Mouse (Mus musculus) heart, embryonic 10.5 days (tissue): ENCODE data around the gene Ugt8a. TPM values are rescaled to one million over a fixed set of nuclear protein-coding genes. Genes with fewer than 3 reads are reported as not detected.

Experiments
- DNase-seq: peaks from one replicate; pipeline ENCODE4 v3.0.0-alpha.2; 2017; ENCODE audit warnings: low spot score
- H3K27ac ChIP-seq: fragments of 300-500 bp; sonication (generic); 2 replicates; pipeline ENCODE4 v1.5.1; 2016; ENCODE audit warnings: mild to moderate bottlenecking
- H3K27me3 ChIP-seq: fragments of 300-500 bp; sonication (generic); 2 replicates; pipeline ENCODE4 v1.6.1; 2016; ENCODE audit warnings: mild to moderate bottlenecking; ENCODE audit not compliant: poor library complexity, insufficient read depth, severe bottlenecking
- H3K36me3 ChIP-seq: fragments of 300-500 bp; sonication (generic); 2 replicates; pipeline ENCODE4 v1.6.1; 2016; ENCODE audit warnings: mild to moderate bottlenecking, moderate library complexity
- H3K4me1 ChIP-seq: fragments of 300-500 bp; sonication (generic); 2 replicates; pipeline ENCODE4 v1.6.1; 2016; ENCODE audit warnings: mild to moderate bottlenecking
- H3K4me3 ChIP-seq: fragments of 300-500 bp; sonication (generic); 2 replicates; pipeline ENCODE4 v1.5.1; 2016; ENCODE audit warnings: mild to moderate bottlenecking, moderate library complexity
- H3K9me3 ChIP-seq: fragments of 300-500 bp; sonication (generic); 2 replicates; pipeline ENCODE4 v1.6.1; 2016; ENCODE audit warnings: mild to moderate bottlenecking, moderate library complexity
- WGBS: fragments of 180-500 bp; shearing (Covaris S2); methylation state at CpG from one replicate; pipeline ENCODE4 v1.1.7; 2016; 5-methylcytosine and 5-hydroxymethylcytosine counted together
- polyA plus RNA-seq: library from polyadenylated mRNA; unstranded; fragments of >200 nt; fragmentation: Nextera tagmentation; extraction: Ambion mirVana; gene quantifications from 2 replicates; pipeline ENCODE4 v1.2.1, GENCODE M21; 2016

Gene Ugt8a
- polyA plus RNA-seq: 0.15 and 0.21 TPM in 2 replicates

DNA sequence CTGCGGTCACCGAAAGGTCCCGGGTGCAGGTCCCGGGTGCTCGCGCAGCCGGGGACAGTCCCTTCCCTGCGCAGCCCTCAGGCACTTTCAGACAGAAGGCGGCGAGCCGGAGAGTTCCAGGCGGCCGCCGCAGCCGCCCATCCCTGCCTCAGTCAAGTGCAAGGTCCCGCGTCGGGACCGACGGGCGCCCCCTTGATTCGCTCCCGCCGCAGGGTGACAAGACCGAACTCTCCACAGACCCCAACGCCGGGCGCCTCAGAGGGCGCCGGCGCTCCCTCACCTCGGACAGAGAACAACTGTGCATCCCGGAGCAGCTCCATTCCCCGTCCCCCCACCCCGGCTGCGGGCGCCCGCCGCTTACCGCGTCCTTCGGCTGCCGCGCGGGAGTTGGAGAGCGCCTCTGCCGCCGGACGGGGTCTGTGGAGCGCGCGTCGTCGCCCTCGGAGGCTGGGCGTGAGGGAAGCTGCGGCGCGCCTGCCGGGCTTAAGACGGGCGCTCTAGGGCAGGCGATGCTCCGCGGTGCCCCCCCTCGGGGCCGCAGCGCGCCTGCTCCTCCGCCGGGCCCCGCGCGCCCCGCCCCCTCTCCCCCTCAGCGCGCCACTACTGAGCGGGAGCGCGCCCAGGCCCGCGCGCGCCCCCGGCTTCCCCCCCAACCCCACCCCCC is at the start of gene Ugt8a:
Ugt8a (minus strand) TSS at position 528 of the 664 bp plus-strand sequence.
- Histone ChIP-seq H3K36me3 (no peaks in the 10 kb centered on the region), H3K27me3 (peaks cover 44% of the 10 kb centered on the region), H3K9me3 (no peaks in the 10 kb centered on the region), H3K4me3 (peak within 1 kb of the TSS; percentile 71), H3K4me1 (peaks cover 12% of the 10 kb centered on the region), H3K27ac (no peak within 1 kb of the TSS)
- DNase-seq: peak; percentile 75
- 1% methylated on average over 54 of the region's 85 CpGs for WGBS

DNA sequence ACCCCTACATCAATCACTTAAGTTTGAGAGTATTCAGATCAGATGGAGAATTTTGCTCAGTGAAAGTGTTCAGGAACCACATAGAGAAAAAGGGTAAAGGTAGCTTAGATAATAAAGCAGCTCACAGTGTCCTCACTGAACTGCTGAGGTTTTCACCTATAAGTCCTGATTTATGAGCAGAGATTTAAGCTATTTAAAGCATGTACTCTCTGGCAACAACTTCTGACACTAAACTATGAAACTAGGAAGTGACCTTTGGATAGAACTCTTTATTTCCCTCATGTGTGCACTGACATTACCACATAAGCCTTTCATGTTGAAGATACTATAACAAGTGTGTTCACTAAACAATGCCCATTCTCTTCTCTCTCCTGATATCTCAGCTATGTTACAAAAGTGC is 48.2 kb upstream of the Ugt8a start:
- no peak overlapping the region for H3K4me3 ChIP-seq
- no peaks in the 10 kb centered on the region for H3K4me1 ChIP-seq
- no peak for DNase-seq
- no peaks in the 10 kb centered on the region for H3K27me3 ChIP-seq
- H3K9me3 ChIP-seq: no peaks in the 10 kb centered on the region
- H3K27ac ChIP-seq: no peak overlapping the region
- H3K36me3 ChIP-seq: no peaks in the 10 kb centered on the region

GRCm38 (mm10) chr3:125983707-125984420 is 45.4 kb upstream of the Ugt8a start:
- DNase-seq: no peak
- Histone ChIP-seq H3K36me3 (no peaks in the 10 kb centered on the region), H3K4me3 (no peak overlapping the region), H3K27ac (no peak overlapping the region), H3K4me1 (no peaks in the 10 kb centered on the region), H3K27me3 (no peaks in the 10 kb centered on the region), H3K9me3 (no peaks in the 10 kb centered on the region)
- WGBS: 73% methylated on average over 2 of the region's 2 CpGs

DNA sequence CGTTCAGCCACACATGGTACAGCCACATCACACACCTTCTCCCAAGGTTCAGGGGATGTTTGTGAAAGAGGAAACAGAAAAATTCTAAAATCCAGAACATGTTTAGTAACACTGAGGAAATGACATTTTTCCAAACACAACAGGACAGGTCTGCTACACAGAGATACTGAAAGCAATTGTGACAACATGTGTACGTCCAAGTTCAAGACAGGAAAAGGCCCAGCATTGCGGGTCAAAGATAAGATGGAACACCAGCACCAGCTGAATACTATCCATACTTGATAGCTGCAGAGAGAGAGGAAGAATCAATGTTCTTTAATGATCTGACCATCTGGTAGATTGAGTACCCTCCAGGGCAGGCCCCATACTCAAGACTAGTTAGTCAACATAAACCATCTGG is 41.1 kb upstream of the Ugt8a start:
- 54% methylated on average over 3 of the region's 3 CpGs for WGBS
- DNase-seq: no peak
- H3K27ac ChIP-seq: no peak overlapping the region
- H3K4me3 ChIP-seq: no peak overlapping the region
- no peaks in the 10 kb centered on the region for H3K27me3 ChIP-seq
- H3K36me3 ChIP-seq: no peaks in the 10 kb centered on the region
- no peaks in the 10 kb centered on the region for H3K9me3 ChIP-seq
- H3K4me1 ChIP-seq: no peaks in the 10 kb centered on the region

DNA sequence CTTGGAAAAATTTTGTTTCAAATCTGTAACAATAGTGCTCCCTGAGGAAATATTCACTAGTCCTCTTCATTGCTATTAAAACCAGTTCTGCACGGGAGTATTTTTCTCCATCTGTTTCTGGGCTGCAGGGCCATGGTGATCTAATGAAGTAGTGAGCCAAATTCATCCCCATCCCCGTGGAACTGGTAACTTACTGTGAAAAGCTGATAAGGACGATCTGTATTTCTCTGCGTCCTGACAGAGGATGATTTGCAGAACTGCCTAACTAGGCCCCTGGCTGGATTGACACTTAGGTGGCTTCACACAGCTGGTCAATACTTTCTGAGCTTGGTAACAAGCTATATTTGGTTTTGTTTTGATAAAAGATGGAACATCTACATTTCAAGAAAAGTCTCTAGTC is 37.5 kb upstream of the Ugt8a start:
- Histone ChIP-seq H3K4me1 (no peaks in the 10 kb centered on the region), H3K27ac (no peak overlapping the region), H3K4me3 (no peak overlapping the region), H3K36me3 (no peaks in the 10 kb centered on the region), H3K9me3 (no peaks in the 10 kb centered on the region), H3K27me3 (no peaks in the 10 kb centered on the region)
- WGBS: 42% methylated on average over 4 of the region's 4 CpGs
- no peak for DNase-seq

GRCm38 (mm10) chr3:125969458-125969857 is 31.0 kb upstream of the Ugt8a start:
- WGBS: 75% methylated on average over 4 of the region's 4 CpGs
- H3K4me3 ChIP-seq: no peak overlapping the region
- H3K27ac ChIP-seq: no peak overlapping the region
- no peaks in the 10 kb centered on the region for H3K27me3 ChIP-seq
- no peaks in the 10 kb centered on the region for H3K36me3 ChIP-seq
- no peaks in the 10 kb centered on the region for H3K4me1 ChIP-seq
- DNase-seq: no peak
- H3K9me3 ChIP-seq: no peaks in the 10 kb centered on the region

GRCm38 (mm10) chr3:125956196-125956885 is 17.9 kb upstream of the Ugt8a start:
- DNase-seq: no peak
- H3K9me3 ChIP-seq: no peaks in the 10 kb centered on the region
- no peaks in the 10 kb centered on the region for H3K36me3 ChIP-seq
- H3K4me1 ChIP-seq: no peaks in the 10 kb centered on the region
- WGBS: 71% methylated on average over 3 of the region's 3 CpGs
- H3K27ac ChIP-seq: no peak overlapping the region
- no peaks in the 10 kb centered on the region for H3K27me3 ChIP-seq
- no peak overlapping the region for H3K4me3 ChIP-seq

DNA sequence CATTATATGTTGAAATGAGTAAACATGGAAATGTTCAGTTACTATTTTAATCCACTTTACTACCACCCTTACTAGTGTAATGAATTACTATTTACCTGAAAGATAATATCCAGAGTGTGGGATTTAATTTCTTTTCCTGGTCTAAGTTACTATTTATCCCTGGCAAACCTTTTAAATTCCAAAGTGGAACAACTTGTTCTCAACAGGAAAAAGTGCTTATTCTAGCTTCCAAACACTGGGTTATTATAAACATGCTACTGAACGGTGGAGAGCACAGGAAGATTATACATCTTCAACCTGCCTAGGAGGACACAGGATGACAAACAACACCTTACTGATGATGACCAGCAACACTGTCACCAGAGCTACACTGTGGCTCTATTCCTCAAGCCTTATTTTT is 16.5 kb upstream of the Ugt8a start:
- Histone ChIP-seq H3K36me3 (no peaks in the 10 kb centered on the region), H3K9me3 (no peaks in the 10 kb centered on the region), H3K4me1 (no peaks in the 10 kb centered on the region), H3K4me3 (no peak overlapping the region), H3K27ac (no peak overlapping the region), H3K27me3 (no peaks in the 10 kb centered on the region)
- no peak for DNase-seq
- 71% methylated on average over 1 of the region's 1 CpGs for WGBS

- Histone ChIP-seq H3K27ac (no peak overlapping the region), H3K27me3 (peaks cover 44% of the 10 kb centered on the region), H3K4me1 (peaks cover 12% of the 10 kb centered on the region), H3K4me3 (no peak overlapping the region), H3K9me3 (no peaks in the 10 kb centered on the region), H3K36me3 (no peaks in the 10 kb centered on the region)
- DNase-seq: no peak
- WGBS: 73% methylated on average over 3 of the region's 3 CpGs
Measured at GRCm38 (mm10) chr3:125940811-125941210, 2.4 kb upstream of the Ugt8a start.

- Histone ChIP-seq H3K36me3 (no peaks in the 10 kb centered on the region), H3K27me3 (peaks cover 44% of the 10 kb centered on the region), H3K27ac (no peak overlapping the region), H3K4me1 (peaks cover 12% of the 10 kb centered on the region), H3K4me3 (peak overlapping the region; percentile 71), H3K9me3 (no peaks in the 10 kb centered on the region)
- under 1% methylated on average over 25 of the region's 37 CpGs for WGBS
- DNase-seq: no peak
Measured at GRCm38 (mm10) chr3:125938756-125939109, 314 bp upstream of the Ugt8a start.

GRCm38 (mm10) chr3:125937536-125938091 is 805 bp downstream of the Ugt8a start:
- no peaks in the 10 kb centered on the region for H3K36me3 ChIP-seq
- peaks cover 44% of the 10 kb centered on the region for H3K27me3 ChIP-seq
- H3K27ac ChIP-seq: no peak overlapping the region
- no peak for DNase-seq
- no peaks in the 10 kb centered on the region for H3K9me3 ChIP-seq
- H3K4me3 ChIP-seq: peak overlapping the region; percentile 71
- H3K4me1 ChIP-seq: peaks cover 12% of the 10 kb centered on the region
- 1% methylated on average over 43 of the region's 43 CpGs for WGBS

- Histone ChIP-seq H3K4me1 (peaks cover 12% of the 10 kb centered on the region), H3K4me3 (no peak overlapping the region), H3K36me3 (no peaks in the 10 kb centered on the region), H3K27ac (no peak overlapping the region), H3K27me3 (peaks cover 42% of the 10 kb centered on the region), H3K9me3 (no peaks in the 10 kb centered on the region)
- DNase-seq: no peak
Measured at GRCm38 (mm10) chr3:125935796-125936195, 2.6 kb downstream of the Ugt8a start.

- H3K4me1 ChIP-seq: peaks cover 5% of the 10 kb centered on the region
- H3K27ac ChIP-seq: no peak overlapping the region
- no peaks in the 10 kb centered on the region for H3K36me3 ChIP-seq
- H3K4me3 ChIP-seq: no peak overlapping the region
- 85% methylated on average over 3 of the region's 3 CpGs for WGBS
- no peak for DNase-seq
- no peaks in the 10 kb centered on the region for H3K9me3 ChIP-seq
- H3K27me3 ChIP-seq: peaks cover 18% of the 10 kb centered on the region
Measured at GRCm38 (mm10) chr3:125932594-125933237, 5.7 kb downstream of the Ugt8a start.
